Mouse (Mus musculus) megakaryocyte, embryonic 14.5 days (primary cell): ENCODE results near the gene Gpr107.

Source experiments
- FLI1 ChIP-seq: IDR thresholded peaks from 2 replicates; pipeline ENCODE4 v1.6.1; 2012; ENCODE audit warnings: low read length, inconsistent platforms, mixed read lengths
- GATA1 ChIP-seq: IDR thresholded peaks from 3 replicates; pipeline ENCODE4 v1.6.1; 2012; ENCODE audit warnings: mixed read lengths, low read length, inconsistent platforms, borderline replicate concordance

DNA sequence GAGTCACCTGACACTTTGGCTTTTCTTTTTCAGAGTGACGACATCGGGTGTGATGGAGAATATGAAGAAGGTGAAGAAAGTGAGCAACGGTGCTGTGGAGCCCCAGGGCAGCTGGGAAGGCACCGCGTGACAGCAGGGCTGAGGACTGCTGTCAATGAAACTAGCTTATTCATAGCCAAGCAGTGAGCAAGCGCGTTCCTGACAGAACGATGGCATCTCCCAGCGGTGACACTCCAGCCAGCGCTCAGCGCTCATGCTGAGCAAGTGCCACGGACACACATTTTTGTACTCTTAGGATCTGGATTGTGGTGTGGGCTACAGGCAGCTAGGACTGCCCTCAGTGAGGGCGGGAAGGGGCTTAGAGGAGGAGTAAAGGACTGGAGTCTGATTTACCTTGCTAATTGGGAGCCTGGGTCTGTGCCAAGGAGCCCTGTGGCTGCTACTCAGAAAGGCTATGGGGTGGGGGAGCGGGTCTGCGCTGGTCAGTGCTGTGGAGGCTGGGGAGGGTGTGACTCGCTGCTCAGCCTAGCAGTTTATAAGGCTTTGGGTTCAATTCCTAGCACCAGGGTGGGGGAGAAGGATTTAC is 62.2 kb downstream of the Gpr107 start:
- TF ChIP-seq GATA1 (no peak), FLI1 (no peak)
